Comparison of ENCODE assay signal across 11 mouse cellular contexts in genomic region chr2:163344976-163345660, GRCm38 (mm10). TPM values are rescaled to one million over a fixed set of nuclear protein-coding genes. Genes with fewer than 3 reads are reported as not detected.
DNase-seq lines count a peak whose midpoint lies in the region; ATAC-seq and TF ChIP-seq lines count a peak whose summit lies in the region.
"Had no signal": no experiment of that assay in that cellular context is flagged by ENCODE, and none has a peak within 500 bp of the region (broad histone marks: within the 10 kb centered on the region; RNA-seq: fewer than 3 reads in every experiment).

No protein-coding gene starts in this region.

- no peaks in the 10 kb centered on the region for H3K36me3 ChIP-seq in kidney, postnatal 0 days (ENCODE audit: insufficient read depth, low read length)
- H3K36me3 ChIP-seq in heart, postnatal 0 days (replicated peaks; ENCODE audit: control insufficient read depth, insufficient read depth, low read length), result peaks cover 30% of the 10 kb centered on the region
- no peaks in the 10 kb centered on the region for H3K36me3 ChIP-seq in intestine, embryonic 15.5 days
- H3K36me3 ChIP-seq: midbrain, embryonic 15.5 days had no signal

- no peak overlapping the region for H3K9ac ChIP-seq in kidney, postnatal 0 days (ENCODE audit: low read depth, low read length)
- H3K9ac ChIP-seq in heart, postnatal 0 days (replicated peaks; ENCODE audit: low read depth, low read length), result no peak overlapping the region; the same call in 1 of the 2 replicates
- no peak overlapping the region for H3K9ac ChIP-seq in intestine, embryonic 15.5 days
- H3K9ac ChIP-seq: midbrain, embryonic 15.5 days had no signal

- no peak overlapping the region for H3K4me3 ChIP-seq in kidney, postnatal 0 days (replicated peaks; ENCODE audit: low read depth, low read length)
- no peak overlapping the region for H3K4me3 ChIP-seq in heart, postnatal 0 days (ENCODE audit: low read depth, low read length)
- H3K4me3 ChIP-seq in intestine, embryonic 15.5 days (replicated peaks), result no peak overlapping the region
- H3K4me3 ChIP-seq: erythroblast, embryonic 14.5 days; midbrain, embryonic 15.5 days had no signal

- H3K4me2 ChIP-seq in kidney, postnatal 0 days (ENCODE audit: low read length), result no peak overlapping the region
- H3K4me2 ChIP-seq in heart, postnatal 0 days (ENCODE audit: low read depth, low read length), result no peak overlapping the region
- no peak overlapping the region for H3K4me2 ChIP-seq in intestine, embryonic 15.5 days (replicated peaks)
- H3K4me2 ChIP-seq: midbrain, embryonic 15.5 days had no signal

- DNase-seq in kidney, postnatal 0 days (ENCODE audit: low spot score), result peak; percentile 45
- DNase-seq in kidney, adult 11 months, result no peak
- DNase-seq in adrenal gland, postnatal 14 days, result peak; percentile 64
- peak; percentile 83 for DNase-seq in heart, postnatal 0 days (ENCODE audit: low spot score)
- DNase-seq in lung, postnatal 25 days (ENCODE audit: low spot score), result peak; percentile 32
- DNase-seq in right cerebral cortex, postnatal 25 days, result no peak
- no peak for DNase-seq in left cerebral cortex, adult 11 months (ENCODE audit: low spot score)
- DNase-seq: cerebellum, postnatal 10 days had no signal

- 60% methylated on average over 13 of the region's 13 CpGs for WGBS in kidney, postnatal 0 days
- 31% methylated on average over 13 of the region's 13 CpGs for WGBS in heart, postnatal 0 days
- WGBS in intestine, embryonic 15.5 days, result 64% methylated on average over 13 of the region's 13 CpGs

- TF ChIP-seq EP300 in heart, postnatal 0 days (IDR thresholded peaks at IDR 0.05; ENCODE audit: low read depth), result peak; percentile 71

- H3K9me3 ChIP-seq in kidney, postnatal 0 days (replicated peaks; ENCODE audit: low read length), result no peaks in the 10 kb centered on the region
- H3K9me3 ChIP-seq in heart, postnatal 0 days (replicated peaks; ENCODE audit: control insufficient read depth, low read length), result no peaks in the 10 kb centered on the region
- H3K9me3 ChIP-seq in intestine, embryonic 15.5 days, result no peaks in the 10 kb centered on the region
- H3K9me3 ChIP-seq: midbrain, embryonic 15.5 days had no signal

- peaks cover 9% of the 10 kb centered on the region; the same call in 1 of the 2 replicates for H3K27me3 ChIP-seq in kidney, postnatal 0 days (ENCODE audit: insufficient read depth, low read length)
- peaks cover 3% of the 10 kb centered on the region; the same call in 1 of the 2 replicates for H3K27me3 ChIP-seq in heart, postnatal 0 days (ENCODE audit: control insufficient read depth, insufficient read depth, low read length)
- peaks cover 5% of the 10 kb centered on the region for H3K27me3 ChIP-seq in intestine, embryonic 15.5 days (replicated peaks)

- H3K4me1 ChIP-seq in kidney, postnatal 0 days (replicated peaks; ENCODE audit: insufficient read depth, low read length), result no peaks in the 10 kb centered on the region
- peaks cover 26% of the 10 kb centered on the region for H3K4me1 ChIP-seq in heart, postnatal 0 days (ENCODE audit: control insufficient read depth, insufficient read depth)
- H3K4me1 ChIP-seq in intestine, embryonic 15.5 days (replicated peaks), result peaks cover 11% of the 10 kb centered on the region; the same call in 1 of the 2 replicates

- no peak for TF ChIP-seq CTCF in kidney, postnatal 0 days (IDR thresholded peaks at IDR 0.05; ENCODE audit: low read depth)
- TF ChIP-seq CTCF in heart, postnatal 0 days (IDR thresholded peaks at IDR 0.05; ENCODE audit: low read depth), result no peak

- H3K27ac ChIP-seq in kidney, postnatal 0 days, result no peak overlapping the region
- peak overlapping the region; percentile 83 for H3K27ac ChIP-seq in heart, postnatal 0 days (ENCODE audit: low read depth)
- H3K27ac ChIP-seq in intestine, embryonic 15.5 days, result no peak overlapping the region
- H3K27ac ChIP-seq: midbrain, embryonic 15.5 days had no signal

- no peak for ATAC-seq in kidney, postnatal 0 days (replicated peaks; ENCODE audit: low FRiP score, low read depth)
- peak; percentile 78 for ATAC-seq in heart, postnatal 0 days (ENCODE audit: insufficient read depth, low read depth)
- no peak for ATAC-seq in intestine, embryonic 15.5 days
- ATAC-seq: midbrain, embryonic 15.5 days had no signal

RNA-seq across cellular contexts. Expression of gene Jph2, which starts 52.7 kb away (rescaled TPM):
- 3.4 and 3.5 TPM in 2 replicates for polyA plus RNA-seq in kidney, postnatal 0 days (2015; fragmentation: Nextera tagmentation; extraction: Ambion mirVana)
- total RNA-seq in adrenal gland, postnatal 14 days (2021), result 4.3 and 4.5 TPM in 2 replicates
- 215 and 246 TPM in 2 replicates for total RNA-seq in heart, postnatal 0 days (2014; rRNA removed; ENCODE audit: low replicate concordance)
- polyA plus RNA-seq in heart, postnatal 0 days (2015; fragmentation: Nextera tagmentation; extraction: Ambion mirVana), result 47.3 and 61.7 TPM in 2 replicates
- polyA plus RNA-seq in intestine, embryonic 15.5 days (2015; fragmentation: Nextera tagmentation; extraction: Ambion mirVana), result 8.5 and 9.8 TPM in 2 replicates
- polyA plus RNA-seq: erythroblast, embryonic 14.5 days had no signal

Comparison
In these comparisons a context has a peak if more than half of its experiments do, and no peak if none do; other contexts are left out.
1. DNase-seq: peak in kidney, postnatal 0 days (single experiment), adrenal gland, postnatal 14 days (single experiment), heart, postnatal 0 days (single experiment) and lung, postnatal 25 days (single experiment); none in kidney, adult 11 months (single experiment), right cerebral cortex, postnatal 25 days (single experiment) and left cerebral cortex, adult 11 months (single experiment).